Mouse (Mus musculus): ENCODE measurements around the gene Anxa5.

Gene Anxa5

DNA sequence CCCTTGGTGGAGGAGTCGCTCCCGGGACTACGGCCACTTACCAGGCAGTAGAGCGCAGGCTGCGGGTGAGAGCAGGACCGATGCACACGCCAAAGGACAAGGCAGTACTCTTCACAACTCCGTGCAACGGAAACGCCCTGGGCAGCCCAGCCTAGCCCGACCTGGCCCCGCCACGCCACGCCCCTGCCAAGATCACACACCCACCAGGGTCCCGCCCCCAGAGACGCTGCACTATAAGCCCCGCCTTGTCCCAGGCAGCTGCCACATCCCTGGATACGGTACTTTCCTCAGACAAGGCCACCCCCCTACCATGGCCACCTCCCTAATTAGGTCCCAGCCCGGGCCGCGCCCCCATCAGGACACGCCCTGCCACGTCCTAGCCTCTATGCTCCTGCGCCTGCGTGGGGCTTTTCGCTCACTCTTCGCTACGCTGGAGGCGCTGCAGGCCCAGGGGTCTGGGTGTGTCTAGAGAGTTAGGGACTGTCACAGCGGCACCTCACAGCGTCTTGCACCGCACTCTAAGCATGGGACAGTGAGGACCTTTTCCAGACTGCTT is at the start of gene Anxa5, which contains the start of gene 1810062G17Rik:
Gene Anxa5 (minus strand): TSS at position 363 of the 556 bp plus-strand sequence.
Gene 1810062G17Rik (plus strand): TSS at position 406 of the 556 bp plus-strand sequence.
- DNase-seq: peak; percentile 97

DNA sequence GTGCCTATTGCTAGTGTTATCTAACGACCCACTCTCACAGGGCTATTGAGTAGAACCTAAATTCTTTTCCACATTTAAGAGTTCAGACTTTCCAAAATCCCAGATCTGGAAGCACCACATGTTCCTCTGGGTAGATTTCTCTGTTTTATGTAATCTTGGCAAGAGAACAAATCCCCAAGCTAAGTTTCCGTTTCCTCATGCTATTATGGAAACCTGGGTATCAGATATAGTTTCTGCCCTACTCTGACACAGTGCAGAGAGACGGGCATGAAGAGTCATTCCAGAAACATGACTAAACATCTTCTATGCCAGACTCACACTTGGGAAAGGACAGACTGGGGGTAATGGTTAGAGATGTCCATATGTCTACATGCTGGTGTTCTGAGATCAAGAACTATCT is 48.8 kb upstream of the Anxa5 start:
- DNase-seq: no peak

DNA sequence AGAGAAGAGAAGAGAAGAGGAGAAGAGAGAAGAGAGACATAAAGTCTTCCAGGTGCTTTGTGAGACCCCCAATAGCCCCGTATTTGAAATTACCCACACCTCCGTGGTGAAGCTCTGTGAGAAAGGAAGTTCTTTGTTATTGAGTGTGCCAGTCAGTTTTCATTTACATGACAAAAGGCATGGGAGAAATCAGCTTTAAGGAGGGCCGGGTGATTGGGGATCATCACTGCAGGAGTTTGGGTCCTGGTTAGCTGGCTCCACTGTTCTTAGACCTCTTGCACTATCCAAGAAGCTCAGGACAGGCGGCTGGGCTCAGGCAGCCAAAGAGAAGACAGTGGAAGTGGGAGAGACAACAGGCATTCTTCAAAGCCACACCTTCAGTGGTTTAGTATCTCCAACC is 46.4 kb upstream of the Anxa5 start:
- no peak for DNase-seq

DNA sequence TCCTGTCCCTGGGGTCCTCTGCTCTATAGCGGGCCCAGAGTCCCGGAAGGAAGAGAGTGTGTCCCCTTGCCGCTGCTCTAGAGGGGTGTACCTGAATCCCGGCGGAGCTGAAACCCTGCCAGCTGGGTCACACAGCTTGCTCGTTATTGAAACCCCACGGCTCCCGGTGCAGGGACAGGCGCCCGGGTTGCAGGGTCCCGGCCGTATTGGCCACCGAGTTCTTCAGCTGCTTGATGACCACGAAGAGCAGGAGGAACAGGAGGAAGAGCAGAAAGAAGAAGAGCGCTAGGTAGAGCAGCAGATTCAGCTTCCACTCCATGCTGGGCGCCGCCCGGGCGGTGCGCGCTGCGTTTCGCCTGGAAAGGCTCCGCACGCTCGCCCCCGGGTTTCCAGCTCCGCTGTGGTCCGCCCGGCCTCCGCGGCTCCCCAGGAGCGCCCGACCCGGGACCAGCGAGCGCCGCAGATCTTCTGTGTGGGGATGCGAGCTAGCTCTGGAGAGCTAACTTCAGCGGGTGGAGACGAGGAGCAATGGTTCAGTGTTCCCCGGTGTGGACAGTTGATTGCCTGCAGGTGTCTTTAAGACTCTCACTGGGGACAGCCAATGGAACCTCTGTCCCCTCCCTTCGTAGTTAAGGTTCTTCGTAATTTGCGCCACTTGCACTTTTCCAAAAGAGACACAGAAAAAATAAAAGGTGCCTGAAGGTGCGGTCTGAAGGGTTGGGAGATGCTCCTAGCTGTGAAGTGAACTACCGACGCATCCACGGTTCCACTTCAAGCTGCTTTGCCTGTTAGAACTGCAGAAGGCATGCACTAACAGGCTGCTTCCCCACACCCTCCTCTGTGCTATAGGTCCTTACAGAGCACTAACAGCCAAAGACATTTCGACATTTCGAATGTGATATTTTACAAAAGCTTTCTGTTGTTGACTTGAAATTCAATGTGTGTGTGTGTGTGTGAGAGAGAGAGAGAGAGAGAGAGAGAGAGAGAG is 45.7 kb upstream of the Anxa5 start, which contains the start of gene Gm11549:
Gene Gm11549 (minus strand): TSS at position 741 of the 988 bp plus-strand sequence.
- DNase-seq: no peak

DNA sequence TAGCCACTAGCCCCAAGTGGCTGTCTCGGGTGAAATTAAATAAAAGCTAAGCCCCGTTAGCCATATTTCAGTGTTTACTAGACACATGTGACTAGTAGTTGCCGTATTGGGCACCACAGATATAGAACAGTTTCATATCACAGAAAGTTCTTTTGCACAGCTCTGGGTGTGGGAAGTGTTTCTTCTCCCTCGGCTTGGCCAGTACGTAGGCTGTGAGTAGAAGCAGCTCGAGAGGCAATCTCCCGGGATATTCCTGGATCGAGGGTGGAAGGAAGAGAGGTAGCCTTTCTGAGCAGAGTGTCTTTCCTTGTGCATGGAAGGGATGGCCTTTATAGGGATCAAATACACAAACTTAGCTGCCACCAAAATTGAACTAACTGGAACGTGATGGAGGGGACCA is 40.5 kb upstream of the Anxa5 start:
- DNase-seq: no peak

DNA sequence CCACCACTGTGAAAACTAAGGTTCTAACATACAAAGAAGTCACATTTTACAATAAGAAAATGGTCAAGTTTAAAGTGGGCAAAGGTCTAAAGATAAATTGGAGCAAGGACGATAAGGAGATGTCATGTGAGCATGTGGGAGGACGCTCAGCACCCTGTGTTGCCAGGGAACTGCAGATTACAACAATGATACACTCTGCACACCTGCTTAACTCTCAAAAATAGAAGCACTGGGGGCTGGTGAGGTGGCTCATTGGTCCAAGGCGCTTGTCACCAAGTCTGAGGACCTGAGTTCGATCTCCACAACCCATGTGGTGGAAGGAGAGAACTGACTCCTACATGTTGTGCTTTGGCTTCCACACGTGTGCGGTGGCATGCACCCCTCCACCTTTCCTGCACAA is 35.8 kb upstream of the Anxa5 start:
- no peak for DNase-seq

DNA sequence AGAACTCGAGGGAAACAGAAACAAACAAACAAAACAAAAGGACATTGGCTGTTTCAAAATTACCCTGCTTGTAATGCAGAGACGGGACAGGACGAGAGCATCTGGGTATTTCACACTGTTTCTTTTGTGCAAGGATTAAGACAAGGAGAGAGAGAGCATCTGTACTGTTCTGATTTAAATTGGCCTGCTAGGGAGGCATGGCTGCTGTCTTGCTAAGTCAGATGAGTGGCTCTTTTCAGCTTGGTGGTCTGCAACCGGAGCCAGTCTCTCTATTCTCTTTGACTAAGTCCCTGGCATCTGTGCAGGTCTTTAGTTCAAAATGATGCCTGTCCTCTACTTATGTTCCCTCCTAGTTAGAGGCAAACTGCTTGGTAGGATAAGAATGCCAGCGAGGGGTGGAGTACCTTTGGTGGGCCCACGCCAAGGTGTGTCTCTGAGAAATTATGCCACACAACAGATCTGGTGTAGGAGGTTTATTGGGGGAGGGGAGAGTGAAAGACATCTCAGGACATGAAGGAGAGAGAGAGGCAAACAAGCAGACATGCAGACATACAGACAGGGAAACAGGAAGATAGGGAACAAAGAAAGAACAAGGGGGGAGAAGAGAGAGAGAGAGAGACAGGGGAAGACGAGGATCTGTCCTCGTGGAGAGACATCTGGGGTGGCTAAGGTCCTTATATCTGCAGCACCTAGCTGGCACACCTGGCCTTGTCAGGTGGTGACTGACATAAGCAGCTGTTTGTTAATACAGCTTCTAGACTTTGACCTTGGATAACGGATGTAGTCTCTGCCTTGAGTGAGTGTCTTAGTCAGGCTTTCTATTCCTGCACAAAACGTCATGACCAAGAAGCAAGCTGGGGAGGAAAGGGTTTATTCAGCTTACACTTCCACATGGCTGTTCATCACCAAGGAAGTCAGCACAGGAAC is 30.4 kb upstream of the Anxa5 start:
- DNase-seq: no peak

DNA sequence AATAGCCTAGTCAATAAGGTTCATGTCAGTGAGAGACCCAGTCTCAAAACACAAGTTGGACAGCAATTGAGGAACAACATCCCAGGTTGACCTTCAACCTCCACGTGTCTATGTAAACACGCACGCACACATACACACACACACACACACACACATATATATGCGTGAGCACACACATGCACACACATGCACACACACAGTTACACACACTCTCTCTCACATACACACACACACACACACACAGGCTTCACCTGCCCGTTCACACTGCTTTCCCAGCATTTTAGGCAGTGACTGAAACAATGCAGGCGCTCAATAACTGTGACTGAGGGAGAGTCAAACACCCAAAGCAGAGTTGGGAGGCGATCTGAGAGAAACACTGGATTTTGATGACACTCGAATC is 29.6 kb upstream of the Anxa5 start:
- DNase-seq: no peak

DNA sequence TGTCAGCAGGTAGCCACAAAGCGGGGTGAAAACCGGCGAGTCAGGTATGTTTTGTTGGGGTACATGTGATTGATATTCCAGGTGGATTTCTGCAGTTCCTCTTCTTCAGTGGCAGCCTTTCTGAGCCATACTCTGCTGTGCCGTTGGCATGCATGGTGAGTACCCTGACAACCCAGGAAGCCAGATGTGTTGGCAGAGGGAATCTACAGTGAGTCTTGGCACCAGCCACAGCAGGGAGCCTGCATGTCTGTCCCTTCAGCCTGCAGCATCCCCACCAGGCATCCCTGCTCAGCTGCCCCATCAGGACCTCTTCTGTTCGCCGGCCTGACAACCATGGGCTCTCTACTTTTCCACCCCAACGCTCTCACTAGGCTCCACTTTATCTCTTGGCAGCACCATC is 25.9 kb upstream of the Anxa5 start:
- no peak for DNase-seq

DNA sequence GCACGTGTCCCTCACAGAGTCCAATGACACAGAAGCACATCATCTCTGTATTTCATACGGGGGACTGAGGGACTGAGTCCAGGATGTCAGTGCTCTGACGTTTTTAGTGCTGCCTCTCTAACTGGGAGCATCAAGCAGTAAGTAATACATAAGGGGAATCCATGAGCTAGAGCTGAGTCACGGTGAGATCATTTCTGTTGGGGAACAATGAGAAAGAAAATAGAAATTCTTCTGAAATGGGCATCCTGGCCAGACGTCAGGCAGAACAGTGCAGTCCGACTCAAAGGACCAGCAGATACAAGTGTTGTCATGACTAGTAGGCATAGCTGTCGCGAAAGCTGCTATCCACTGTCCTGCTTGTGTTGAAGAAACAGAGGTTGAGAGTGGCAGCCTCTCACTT is 25.3 kb upstream of the Anxa5 start:
- no peak for DNase-seq

DNA sequence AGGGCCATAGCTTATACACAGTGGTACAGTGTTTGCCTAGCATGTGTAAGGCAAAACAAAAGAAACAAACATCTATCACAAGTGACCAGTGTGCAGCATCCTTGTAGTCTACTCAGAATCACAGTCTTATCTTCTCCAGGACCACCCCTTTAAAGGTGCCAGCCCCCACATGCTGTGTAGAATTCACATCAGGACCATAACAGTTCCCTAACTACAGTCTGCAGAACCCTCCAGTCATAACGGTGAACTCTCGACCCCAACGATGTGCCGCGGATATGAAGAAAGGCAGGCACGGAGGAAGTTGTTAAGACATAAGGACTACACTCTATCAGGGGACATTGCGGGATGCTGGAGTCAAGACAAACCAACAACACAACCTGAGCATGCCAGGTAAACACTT is 23.7 kb upstream of the Anxa5 start:
- DNase-seq: no peak

DNA sequence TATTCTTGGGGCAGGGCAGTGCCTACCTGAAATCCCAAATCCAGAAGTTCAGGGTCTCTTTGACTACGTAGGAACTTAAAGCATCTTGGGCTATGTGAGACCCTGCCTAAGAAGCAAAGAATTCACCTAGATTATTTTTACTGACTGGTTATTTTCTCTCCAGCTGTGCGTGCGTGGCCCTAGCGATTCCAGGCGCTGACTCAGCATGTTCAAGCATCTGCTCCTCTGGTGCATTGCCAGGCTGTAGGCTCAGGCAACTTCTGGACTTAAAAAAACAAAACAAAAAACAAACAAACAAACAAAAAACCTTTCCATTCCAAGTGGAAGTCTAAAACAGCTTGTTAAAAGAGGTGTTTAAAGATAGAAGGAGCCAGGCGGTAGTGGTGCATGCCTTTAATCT is 22.5 kb upstream of the Anxa5 start:
- DNase-seq: no peak

DNA sequence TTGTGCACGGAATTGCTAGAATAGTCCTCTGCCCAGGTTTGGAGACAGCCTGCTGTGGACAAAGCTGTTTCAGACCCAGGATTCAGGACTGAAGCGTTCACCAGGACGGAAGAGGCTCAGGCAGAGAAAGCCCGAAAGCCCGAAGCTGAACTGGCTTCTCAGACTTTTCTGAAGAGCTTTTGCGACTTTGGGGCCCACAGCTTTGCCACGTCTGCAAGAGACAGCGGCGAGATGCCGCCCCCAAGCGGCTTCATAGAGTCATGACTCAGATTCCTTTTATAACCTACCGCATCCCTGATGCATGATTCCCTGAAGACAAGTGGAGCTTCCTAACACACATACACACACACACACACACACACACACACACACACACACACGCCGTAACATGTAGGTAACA is 21.1 kb upstream of the Anxa5 start:
- peak; percentile 63 for DNase-seq

DNA sequence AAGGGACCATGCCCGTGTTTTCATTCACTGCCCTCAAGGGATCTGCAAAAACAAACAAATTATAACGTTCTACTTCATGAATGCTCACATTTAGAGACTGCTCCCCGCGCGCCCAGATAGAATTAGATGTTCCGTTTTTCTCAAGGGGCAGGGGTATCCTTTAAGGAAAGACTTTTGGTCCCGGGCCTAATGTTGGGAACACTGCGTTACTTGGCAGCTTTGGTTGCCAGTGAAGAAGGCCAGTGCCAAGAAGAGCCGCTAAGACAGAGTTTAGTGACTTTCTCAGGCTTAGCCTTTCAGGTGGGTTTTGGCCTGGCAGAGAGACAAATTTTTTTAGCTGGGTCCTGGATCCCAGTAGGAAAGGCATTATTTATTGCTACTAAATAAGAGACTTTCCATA is 20.6 kb upstream of the Anxa5 start:
- no peak for DNase-seq

DNA sequence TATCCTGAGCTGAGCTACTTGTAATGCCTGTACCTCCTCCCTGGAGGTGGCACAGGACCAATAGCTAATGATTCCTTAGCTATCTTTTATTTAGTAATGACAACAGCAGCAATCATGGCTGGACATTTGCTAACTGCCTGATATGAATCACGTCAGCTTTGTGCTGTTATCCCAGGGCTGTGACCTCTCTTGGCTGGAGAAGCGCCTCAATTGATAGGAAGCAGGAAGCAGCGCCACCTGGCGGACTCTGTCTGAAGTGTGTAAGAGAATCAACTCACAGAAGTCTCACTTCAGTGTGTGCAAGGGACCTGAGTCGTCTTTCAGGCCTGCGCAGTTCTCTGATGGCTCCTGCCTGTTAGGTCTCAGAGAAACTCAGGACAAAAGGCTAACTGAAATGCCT is 19.7 kb upstream of the Anxa5 start:
- DNase-seq: peak; percentile 90

DNA sequence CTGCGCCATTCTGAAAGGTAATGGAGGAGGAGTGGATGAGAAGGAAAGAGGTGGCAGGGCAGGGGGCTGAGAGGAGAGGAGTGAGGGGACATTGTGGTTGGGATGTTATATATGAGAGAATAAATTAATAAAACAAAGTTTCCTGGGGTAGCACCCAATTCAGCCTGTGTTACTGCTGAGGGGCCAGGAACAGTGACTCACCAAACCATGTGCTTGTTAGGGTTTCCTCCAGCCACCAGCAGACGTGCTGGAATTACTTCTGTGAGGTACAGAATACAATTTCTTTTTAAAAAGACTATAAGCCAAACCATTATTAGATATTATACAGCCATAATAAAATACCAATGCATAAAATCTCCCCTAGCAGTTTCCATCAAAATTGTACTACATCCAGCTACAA is 18.9 kb upstream of the Anxa5 start:
- no peak for DNase-seq

DNA sequence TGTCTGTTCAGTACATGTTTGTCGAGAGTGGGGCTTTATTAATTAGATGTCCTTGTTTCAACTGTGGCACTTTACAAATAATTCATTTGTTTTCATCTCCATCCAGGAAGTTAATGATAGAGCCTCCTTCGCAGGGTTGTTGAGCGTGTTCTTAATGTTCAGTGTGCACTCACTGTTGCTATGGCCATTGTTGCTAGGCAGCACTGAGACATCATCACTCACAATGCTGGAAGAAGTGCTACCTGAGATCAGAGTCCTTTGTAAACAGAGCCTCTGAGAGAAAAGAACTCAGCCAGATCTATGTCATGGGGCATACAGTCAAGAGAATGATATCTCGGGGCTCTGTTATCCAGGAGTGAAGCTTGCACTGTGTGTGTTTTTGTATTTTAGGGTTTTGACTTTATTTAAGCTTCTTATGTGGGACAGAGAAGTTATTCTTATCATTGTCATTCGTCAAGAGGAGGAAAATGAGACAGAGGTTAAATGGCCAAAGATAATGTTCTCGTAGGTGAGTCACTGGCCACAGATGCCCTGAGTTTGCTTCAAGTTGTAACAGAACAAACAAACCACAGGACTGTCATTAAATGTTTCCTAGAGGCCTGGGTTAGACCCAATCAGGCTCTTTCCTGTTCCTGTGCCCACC is 18.1 kb upstream of the Anxa5 start:
- no peak for DNase-seq

DNA sequence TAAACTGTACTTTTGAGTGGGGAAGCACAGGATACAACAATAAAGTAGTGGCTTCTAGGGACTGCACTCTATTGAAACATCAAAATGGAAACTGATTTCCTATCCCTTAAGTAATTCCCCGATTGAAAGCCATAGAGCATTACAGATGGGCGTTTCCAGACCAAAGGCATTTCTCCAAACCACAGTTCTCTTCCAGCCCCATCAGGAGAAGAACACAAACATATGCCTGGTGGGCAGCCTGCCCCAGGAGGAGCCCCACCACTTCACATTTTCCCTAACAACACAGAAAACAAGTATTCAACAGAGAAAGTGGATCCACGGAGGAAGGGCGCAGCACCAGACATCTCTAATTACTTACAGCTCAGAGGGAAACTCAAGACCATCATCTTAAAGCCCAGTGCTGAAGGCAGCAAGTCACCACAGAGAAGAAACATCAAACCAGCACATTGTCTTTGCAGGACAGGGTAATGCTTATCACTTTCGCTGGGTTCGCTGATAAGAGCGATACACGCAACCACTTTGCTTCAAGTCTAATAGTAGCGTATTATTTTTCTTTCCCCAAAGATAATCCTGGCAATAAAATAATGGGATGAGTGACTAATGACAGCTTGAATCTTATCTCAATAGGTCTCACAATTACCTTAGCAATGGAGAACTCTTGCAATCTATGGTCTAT is 17.2 kb upstream of the Anxa5 start:
- DNase-seq: no peak

DNA sequence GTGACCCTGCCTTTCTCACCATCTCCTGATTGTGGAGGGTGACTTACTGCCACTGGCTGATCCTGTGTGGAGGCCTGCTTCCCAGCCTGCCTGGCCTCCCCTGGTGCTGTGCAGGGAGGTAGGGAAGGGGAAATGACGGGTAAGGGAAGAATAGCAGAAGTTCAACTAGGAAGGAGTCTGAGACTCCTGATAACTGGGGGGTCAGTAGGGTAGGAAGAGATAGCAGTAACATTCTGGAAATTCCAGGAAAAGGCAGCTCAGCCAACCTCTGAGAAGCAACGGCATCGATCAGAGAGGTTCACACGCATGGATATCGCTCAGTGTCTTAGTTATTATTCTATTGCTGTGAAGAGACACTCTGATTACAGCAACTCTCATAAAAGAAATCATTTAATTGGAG is 15.8 kb upstream of the Anxa5 start:
- DNase-seq: no peak

DNA sequence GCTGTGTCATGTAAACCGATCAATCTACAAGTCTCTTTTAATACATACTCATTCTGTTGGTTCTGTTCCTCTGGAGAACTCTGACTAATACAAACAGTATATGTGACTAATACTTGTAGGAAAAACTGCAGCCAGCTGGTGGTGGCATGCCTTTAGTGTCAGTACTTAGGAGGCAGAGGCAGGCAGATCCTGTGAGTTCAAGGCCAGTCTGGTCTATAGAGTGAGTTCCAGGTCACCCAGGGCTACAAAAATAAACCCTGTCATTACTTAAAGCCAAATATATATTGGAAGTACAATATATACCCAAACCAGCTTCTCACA is 13.9 kb upstream of the Anxa5 start:
- DNase-seq: no peak

DNA sequence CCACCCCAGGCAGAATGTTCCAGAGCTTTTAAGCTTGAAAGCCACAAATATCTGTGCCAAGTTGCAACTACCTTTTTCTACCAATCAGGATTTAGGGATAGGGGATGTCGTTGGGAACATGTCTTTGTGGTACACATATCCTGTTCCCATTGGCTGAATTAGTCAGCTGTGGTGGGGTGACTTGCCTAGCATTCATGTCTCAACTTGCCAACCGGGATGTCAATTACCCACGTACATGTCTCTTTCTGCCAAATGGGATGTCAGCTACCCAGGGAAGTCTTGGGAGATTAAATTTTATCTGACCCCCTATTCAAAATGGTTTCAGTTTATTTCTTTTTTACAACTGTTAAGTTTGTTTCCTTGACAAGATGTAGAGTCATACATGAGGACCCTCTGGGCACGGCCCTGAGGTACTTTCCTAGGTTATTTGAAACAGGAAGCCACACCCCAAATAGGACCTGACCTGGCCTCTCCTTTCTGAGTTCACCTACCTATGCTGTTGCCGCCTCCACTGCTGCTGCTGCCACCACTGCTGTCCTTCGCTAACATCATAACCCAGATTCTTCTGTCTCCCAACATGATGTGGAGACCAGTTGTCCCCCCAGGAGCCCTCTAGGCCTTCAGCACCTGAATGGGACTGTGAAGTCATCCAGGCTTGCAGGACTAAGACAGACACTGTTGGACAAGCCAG is 13.3 kb upstream of the Anxa5 start:
- no peak for DNase-seq

DNA sequence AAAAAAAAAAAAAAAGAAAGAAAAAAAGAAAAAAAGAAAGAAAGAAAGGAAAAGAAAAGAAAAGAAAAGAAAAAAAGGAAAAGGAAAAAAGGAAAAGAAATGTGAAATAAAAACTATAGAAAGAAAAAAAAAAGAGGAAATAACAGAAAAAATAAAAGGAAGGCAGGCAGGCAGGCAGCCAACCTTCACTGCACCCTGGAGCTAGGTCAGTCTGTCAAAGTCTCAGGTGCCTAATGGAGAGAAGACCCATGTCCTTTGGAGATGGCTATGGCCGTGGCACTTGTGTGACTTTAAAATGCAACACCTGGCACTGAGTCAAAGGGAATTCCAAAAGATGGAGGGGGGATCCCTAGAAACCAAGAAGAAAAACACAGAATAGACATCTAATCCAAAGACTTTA is 12.7 kb upstream of the Anxa5 start:
- DNase-seq: no peak

All from kidney, adult 18-20 months (tissue).